In the genomic region with DNA sequence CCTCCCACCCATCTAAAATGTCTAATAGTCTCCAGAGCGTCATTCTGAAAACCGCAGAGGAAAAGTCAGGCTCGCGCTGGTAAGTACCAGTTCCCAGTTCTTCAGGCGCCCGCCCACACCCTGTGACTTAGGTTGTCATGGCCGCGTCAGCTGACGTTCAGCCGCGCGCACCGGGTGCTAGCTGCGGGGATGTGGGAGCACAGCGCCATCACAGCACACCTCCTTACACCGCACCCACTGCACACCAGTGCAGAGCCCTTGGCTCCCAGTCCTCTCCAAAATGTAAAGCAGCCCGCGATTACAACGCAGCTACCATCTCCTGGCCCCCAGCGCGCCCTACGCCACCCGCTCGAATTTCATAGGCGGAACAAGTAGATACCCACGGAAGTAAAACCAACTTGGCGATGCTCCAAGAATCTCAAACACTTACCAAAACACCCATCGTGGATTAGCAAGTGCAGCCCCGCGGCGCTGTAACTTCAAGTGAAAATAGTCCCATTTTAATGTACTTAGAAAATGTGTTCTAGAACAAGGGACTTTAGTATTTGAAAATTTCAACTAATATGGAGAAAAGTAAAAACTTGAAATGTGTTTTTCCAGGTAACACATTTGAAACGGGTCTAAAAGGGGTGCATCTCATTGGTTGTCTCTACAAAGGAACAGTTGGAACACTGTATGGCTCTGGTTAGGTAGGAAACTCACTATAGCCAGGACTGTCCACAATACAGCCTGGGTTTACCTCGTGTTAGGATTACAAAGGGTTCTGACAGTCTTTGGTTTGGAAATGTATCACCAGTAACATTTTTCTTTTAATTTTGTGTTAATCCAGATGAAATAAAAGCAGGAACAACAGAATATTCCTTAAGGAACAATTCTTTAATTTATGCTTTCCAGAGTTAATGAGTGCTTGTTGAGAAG, we compare ENCODE assay signal across 8 mouse cellular contexts. TPM values are rescaled to one million over a fixed set of nuclear protein-coding genes. Genes with fewer than 3 reads are reported as not detected.
A peak's percentile ranks its signal among the peaks of the same experiment; 100 is the strongest.
DNase-seq lines count a peak whose midpoint lies in the region; ATAC-seq lines count a peak whose summit lies in the region.

No protein-coding gene starts in this region.

- WGBS in intestine, embryonic 14.5 days = 2% methylated on average over 33 of the region's 33 CpGs

- H3K27me3 ChIP-seq in intestine, embryonic 14.5 days (replicated peaks; ENCODE audit: control insufficient read depth, insufficient read depth, low read length) = 0 out of 2 replicates have a peak, but pooled peaks cover 3% of the 10 kb centered on the region

- peak; percentile 69 to 71 for DNase-seq in adrenal gland, adult 18-20 months (ENCODE audit: low spot score in 2 of 2)
- DNase-seq in embryo, embryonic 11 days = peak; percentile 90
- DNase-seq in gastrocnemius, postnatal 25 days = peak; percentile 73
- DNase-seq in intestine, embryonic 14.5 days (ENCODE audit: low spot score) = peak; percentile 89
- peak; percentile 87 to 96 for DNase-seq in left cerebral cortex, postnatal 14 days (ENCODE audit: low spot score in 2 of 2)
- peak; percentile 86 for DNase-seq in mesoderm, embryonic 11.5 days (ENCODE audit: low read depth, low spot score)
- peak; percentile 87 to 89 for DNase-seq in right cerebral cortex, postnatal 36 days (ENCODE audit: low spot score in 2 of 2)
- DNase-seq in yolk sac, embryonic 10.5 days (ENCODE audit: low spot score) = peak; percentile 92

- peak overlapping the region; percentile 65 for H3K4me3 ChIP-seq in intestine, embryonic 14.5 days (ENCODE audit: low read depth, low read length)

- peak overlapping the region; percentile 92 for H3K27ac ChIP-seq in intestine, embryonic 14.5 days (ENCODE audit: low read depth)

- H3K9me3 ChIP-seq in intestine, embryonic 14.5 days (ENCODE audit: control insufficient read depth, low read length) = no peaks in the 10 kb centered on the region

- no peaks in the 10 kb centered on the region for H3K4me1 ChIP-seq in intestine, embryonic 14.5 days (replicated peaks; ENCODE audit: control insufficient read depth, insufficient read depth, low read length)

- peak; percentile 95 for ATAC-seq in intestine, embryonic 14.5 days (replicated peaks; ENCODE audit: low FRiP score, low TSS enrichment, low read depth)

- intact Hi-C loops in left cerebral cortex, postnatal 14 days (cut with DNase I) = loop anchor here (10.0 kb wide), 1 partner anchor 177 kb away; the partner anchor contains the start of genes Cept1 and Dram2

- H3K36me3 ChIP-seq in intestine, embryonic 14.5 days (ENCODE audit: control insufficient read depth, insufficient read depth, low read length) = no peaks in the 10 kb centered on the region

- H3K4me2 ChIP-seq in intestine, embryonic 14.5 days (ENCODE audit: low read length) = peak overlapping the region; percentile 66

- H3K9ac ChIP-seq in intestine, embryonic 14.5 days (ENCODE audit: low read length) = peak overlapping the region; percentile 39

RNA-seq across cellular contexts. Expression of gene Lrif1, which starts 37.5 kb away (rescaled TPM):
- total RNA-seq in adrenal gland, adult 18-20 months (2021) = 10 to 100 TPM; 13.5 to 14.1 TPM
- 1 to 10 TPM; 6.4 to 7.8 TPM for total RNA-seq in gastrocnemius, postnatal 25 days (2021)
- 15.3 and 16.3 TPM in 2 replicates for polyA plus RNA-seq in intestine, embryonic 14.5 days (2014; fragmentation: Nextera tagmentation; extraction: Ambion mirVana)
- 10 to 100 TPM; 17.6 to 18.4 TPM for total RNA-seq in left cerebral cortex, postnatal 14 days (2021)

Comparison
In these comparisons a context has a peak if more than half of its experiments do, and no peak if none do; other contexts are left out.
1. Peak in every context shown above with its lines: DNase-seq, ATAC-seq, H3K4me3 ChIP-seq and H3K27ac ChIP-seq.